Mouse (Mus musculus) left cerebral cortex, adult 2 months (tissue): ENCODE measurements around the gene Qrich2. TPM values are rescaled to one million over a fixed set of nuclear protein-coding genes. Genes with fewer than 3 reads are reported as not detected.

Source experiments
- DNase-seq, 2 experiments: peaks; one replicate each; pipeline ENCODE4 v3.0.0; 2021 to 2022; ENCODE audit warnings: low spot score in 2 of 2, mixed read lengths in 1 of 2; ENCODE audit errors: extremely low spot score in 1 of 2
- H3K27ac ChIP-seq: fragments of 200-600 bp; 2 replicates; pipeline ENCODE4 v1.8.1; 2022
- H3K4me3 ChIP-seq: fragments of 200-600 bp; 2 replicates; pipeline ENCODE4 v1.8.1; 2022
- CTCF ChIP-seq: fragments of 200-600 bp; IDR thresholded peaks from 2 replicates; pipeline ENCODE4 v1.8.1; 2022; ENCODE audit warnings: antibody characterized with exemption, mild to moderate bottlenecking, moderate library complexity
- intact Hi-C: fragments of 180-260 bp; cut with DNase I; formaldehyde crosslinking; loops from one replicate; pipeline ENCODE4 v1.15.1; 2025
- total RNA-seq, 2 experiments: library from RNA; stranded (reverse); gene quantifications; 2 replicates each; pipeline ENCODE4 v1.2.3; 2021

Gene Qrich2
- total RNA-seq, 2 experiments from 2014 or later, result 0.16 TPM; not detected in 1

GRCm38 (mm10) chr11:116409008-116409407, 57.0 kb downstream of the Qrich2 start:
- intact Hi-C loops, result no loop called here
- no peak for TF ChIP-seq CTCF
- H3K27ac ChIP-seq, result no peak overlapping the region
- no peak for DNase-seq
- no peak overlapping the region for H3K4me3 ChIP-seq

- intact Hi-C loops, result no loop called here
- peak in 1 of 2 experiments; percentile 22 for DNase-seq
- TF ChIP-seq CTCF, result no peak
- no peak overlapping the region for H3K4me3 ChIP-seq
- no peak overlapping the region for H3K27ac ChIP-seq
These were observed 59.8 kb downstream of the Qrich2 start for GRCm38 (mm10) chr11:116406231-116406728.

- Histone ChIP-seq H3K4me3 (no peak overlapping the region), H3K27ac (no peak overlapping the region)
- intact Hi-C loops, result no loop called here
- no peak for DNase-seq
- no peak for TF ChIP-seq CTCF
These were observed 60.4 kb downstream of the Qrich2 start for GRCm38 (mm10) chr11:116405601-116406000.

GRCm38 (mm10) chr11:116400560-116400959, 65.5 kb downstream of the Qrich2 start:
- DNase-seq, result no peak
- TF ChIP-seq CTCF, result no peak
- intact Hi-C loops, result no loop called here
- Histone ChIP-seq H3K27ac (no peak overlapping the region), H3K4me3 (no peak overlapping the region)

GRCm38 (mm10) chr11:116398348-116398677, 67.7 kb downstream of the Qrich2 start:
- no peak overlapping the region for H3K27ac ChIP-seq
- H3K4me3 ChIP-seq, result no peak overlapping the region
- no peak for DNase-seq
- intact Hi-C loops, result no loop called here
- no peak for TF ChIP-seq CTCF

GRCm38 (mm10) chr11:116397517-116398347, 68.3 kb downstream of the Qrich2 start:
- TF ChIP-seq CTCF, result no peak
- H3K4me3 ChIP-seq, result no peak overlapping the region
- no peak for DNase-seq
- intact Hi-C loops, result no loop called here
- no peak overlapping the region for H3K27ac ChIP-seq

- Histone ChIP-seq H3K27ac (no peak overlapping the region), H3K4me3 (no peak overlapping the region)
- intact Hi-C loops, result no loop called here
- no peak for TF ChIP-seq CTCF
- no peak for DNase-seq
These were observed 69.1 kb downstream of the Qrich2 start for GRCm38 (mm10) chr11:116396934-116397330.

GRCm38 (mm10) chr11:116396276-116396933, 69.6 kb downstream of the Qrich2 start:
- H3K27ac ChIP-seq, result no peak overlapping the region
- DNase-seq, result no peak
- intact Hi-C loops, result no loop called here
- no peak for TF ChIP-seq CTCF
- H3K4me3 ChIP-seq, result no peak overlapping the region

GRCm38 (mm10) chr11:116394769-116395168, 71.3 kb downstream of the Qrich2 start:
- Histone ChIP-seq H3K27ac (no peak overlapping the region), H3K4me3 (no peak overlapping the region)
- TF ChIP-seq CTCF, result no peak
- intact Hi-C loops, result no loop called here
- DNase-seq, result no peak

Other genes starting within 250 kb of the Qrich2 start
- gene Evpl, start 228.2 kb downstream of the Qrich2 start, total RNA-seq, result 1 to 10 TPM; 1.4 to 1.5 TPM
- 10 to 100 TPM; 70.5 to 75.4 TPM for gene Srp68, start 192.0 kb downstream of the Qrich2 start, total RNA-seq
- not detected for gene Galr2, start 185.3 kb downstream of the Qrich2 start, total RNA-seq
- 10 to 100 TPM; 89.8 to 98.5 TPM for gene Exoc7, start 159.0 kb downstream of the Qrich2 start, total RNA-seq
- 1 to 10 TPM; 4.2 to 4.4 TPM for gene Foxj1, start 130.8 kb downstream of the Qrich2 start, total RNA-seq
- gene Rnf157, start 53.2 kb downstream of the Qrich2 start, total RNA-seq, result 100 to 1,000 TPM; 256 to 285 TPM
- gene Ubald2, start 32.1 kb downstream of the Qrich2 start, total RNA-seq, result 10 to 100 TPM; 27.2 to 28.0 TPM
- gene Prpsap1, start 28.0 kb upstream of the Qrich2 start, total RNA-seq, result 10 to 100 TPM; 78.3 to 85.6 TPM
- gene Sphk1, start 64.7 kb upstream of the Qrich2 start, total RNA-seq, result 1 to 10 TPM; 6.1 to 6.8 TPM
- gene Ube2o, start 115.2 kb upstream of the Qrich2 start, total RNA-seq, result 100 to 1,000 TPM; 123 to 125 TPM
- 1 to 10 TPM; 1.3 to 2.2 TPM for gene Aanat, start 120.2 kb upstream of the Qrich2 start, total RNA-seq
- gene Rhbdf2, start 160.8 kb upstream of the Qrich2 start, total RNA-seq, result 1 to 10 TPM; 1.9 to 2.0 TPM
- gene Prcd, start 187.3 kb upstream of the Qrich2 start, total RNA-seq, result 1 to 10 TPM; 5.4 to 5.8 TPM
- gene Cygb, start 188.1 kb upstream of the Qrich2 start, total RNA-seq, result 10 to 100 TPM; 42.8 to 45.3 TPM